Mouse (Mus musculus): ENCODE measurements around the gene Col23a1.
"Not testable (repeated sequence)": the region's sequence is repeated elsewhere in the genome, so short reads cannot be mapped to it uniquely, and the experiment has no call there.

Col23a1 gene

DNA sequence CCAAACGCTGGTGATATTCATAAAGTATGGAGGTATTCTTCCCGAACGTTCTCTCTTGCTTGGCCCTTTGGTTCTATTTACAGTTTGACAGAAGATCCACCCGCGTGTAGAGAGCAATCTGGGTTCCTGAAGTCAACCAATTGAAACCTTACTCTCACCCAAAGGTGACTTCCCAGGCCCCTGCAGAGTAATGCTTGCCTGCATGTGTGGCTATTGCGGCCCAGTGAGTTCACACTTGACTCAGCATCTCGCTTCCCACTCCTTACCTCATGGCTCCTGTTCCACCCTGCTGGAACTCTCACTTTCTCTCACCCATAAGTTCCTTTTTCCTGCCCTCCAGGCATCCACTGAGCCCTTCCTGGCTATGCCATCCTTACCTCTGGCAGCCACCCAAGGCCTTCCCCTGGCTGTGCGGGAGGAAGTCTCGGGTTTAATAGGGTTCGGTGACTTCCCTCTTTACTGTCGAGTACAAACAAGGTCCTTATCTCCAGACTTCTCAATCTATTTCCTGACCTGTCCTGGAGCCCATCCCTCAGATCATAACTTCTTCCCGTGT is 38.7 kb downstream of the Col23a1 start:
- DNase-seq (ENCODE audit: low read depth): no peak

DNA sequence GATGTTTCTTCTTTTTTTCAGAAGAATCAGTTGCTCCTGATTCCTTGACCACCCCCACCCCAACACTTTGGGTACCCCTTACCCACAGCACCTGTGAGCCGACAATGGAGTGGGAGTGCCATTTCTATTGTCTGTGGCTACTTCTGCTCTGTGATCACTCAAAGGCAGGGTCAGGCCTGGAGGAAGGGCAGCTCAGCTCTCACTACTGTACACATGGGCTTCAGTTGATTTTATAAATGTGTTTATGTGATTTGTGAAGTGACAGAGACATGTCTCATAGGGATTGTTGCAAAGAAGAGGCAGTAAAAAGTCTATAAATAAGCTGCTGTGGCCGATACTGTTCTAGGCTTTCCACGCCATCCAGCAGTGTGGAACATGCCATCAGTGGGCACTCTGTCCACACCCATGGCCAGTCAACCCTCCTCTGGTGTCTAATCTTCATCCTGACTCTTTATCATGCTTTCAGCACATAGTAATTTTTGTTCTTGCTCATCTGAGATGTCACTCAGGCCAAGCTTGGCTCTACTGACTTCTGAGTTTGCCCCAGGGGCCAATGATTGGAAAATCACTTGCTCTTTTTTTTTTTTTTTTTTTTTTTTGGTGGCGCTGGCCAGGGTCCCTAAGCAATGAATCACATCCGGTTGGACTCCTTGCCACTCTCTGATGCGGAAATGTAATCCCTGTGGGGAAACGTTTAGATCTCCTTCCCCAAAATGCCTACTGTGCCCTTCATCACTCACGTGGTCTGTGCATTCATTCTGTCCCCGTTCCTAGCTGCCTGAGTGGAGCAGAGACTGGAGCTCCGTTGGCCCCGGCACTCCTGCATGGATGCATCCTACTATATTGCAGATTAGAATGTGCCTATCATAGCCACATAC is 40.4 kb downstream of the Col23a1 start:
- DNase-seq (ENCODE audit: low read depth): no peak

DNA sequence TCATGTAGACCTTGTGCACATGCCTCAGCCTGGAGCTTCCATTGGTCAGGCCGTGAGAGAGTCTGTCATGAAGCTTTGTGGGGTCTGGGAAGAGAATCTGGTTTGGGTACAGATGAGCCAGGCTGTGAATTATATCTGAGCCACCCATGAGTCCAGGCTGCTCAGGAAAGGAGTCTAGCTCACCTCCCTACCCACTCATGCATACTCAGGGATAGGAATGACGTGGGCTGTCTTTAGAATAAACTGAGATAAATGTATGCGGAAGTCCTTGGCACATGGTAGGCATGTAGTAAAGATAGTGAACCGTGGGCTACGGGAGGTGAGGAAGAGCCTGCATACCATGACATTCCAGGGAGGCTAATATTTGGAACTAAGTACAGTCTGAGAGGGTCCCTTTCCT is 44.3 kb downstream of the Col23a1 start:
- DNase-seq (ENCODE audit: low read depth): no peak

DNA sequence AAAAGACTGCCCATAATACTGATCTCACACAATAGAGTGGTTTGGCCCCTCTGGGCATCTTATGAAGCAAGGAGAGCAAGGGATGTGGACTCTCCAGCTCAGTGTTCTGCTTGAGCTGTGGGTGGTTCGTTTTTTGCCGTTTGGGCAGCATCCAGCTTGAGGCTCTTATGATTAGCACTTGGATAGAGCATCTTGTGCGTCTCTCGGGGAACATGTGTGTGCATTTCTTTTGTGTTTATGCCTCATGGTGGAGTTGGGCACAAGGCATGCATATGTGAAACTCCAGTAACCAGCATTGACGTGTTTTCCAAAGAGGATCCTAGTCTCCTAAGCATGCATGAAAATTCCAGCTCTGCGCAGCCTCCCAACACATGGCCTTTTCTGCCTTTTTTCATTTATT is 47.9 kb downstream of the Col23a1 start:
- no peak for DNase-seq (ENCODE audit: low read depth)

DNA sequence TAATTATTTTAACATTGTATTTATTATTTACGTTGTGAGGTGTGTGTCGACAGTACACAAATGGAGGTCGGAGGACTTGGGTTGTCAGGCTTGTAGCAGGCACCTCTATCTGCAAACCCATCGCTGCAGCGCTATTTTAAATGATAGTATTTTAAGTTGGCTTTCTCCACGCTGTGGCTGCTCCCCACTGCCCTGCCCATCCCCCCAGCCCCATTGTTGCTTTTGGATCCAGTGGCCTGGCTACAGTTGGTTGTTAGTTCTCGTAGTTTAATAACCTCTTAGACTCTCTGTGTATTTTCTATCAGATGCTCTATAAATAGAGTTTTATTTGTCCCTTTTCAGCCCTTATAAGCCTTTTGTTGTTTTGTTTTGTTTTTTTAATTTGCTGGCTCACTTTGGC is 48.7 kb downstream of the Col23a1 start:
- DNase-seq (ENCODE audit: low read depth): no peak

DNA sequence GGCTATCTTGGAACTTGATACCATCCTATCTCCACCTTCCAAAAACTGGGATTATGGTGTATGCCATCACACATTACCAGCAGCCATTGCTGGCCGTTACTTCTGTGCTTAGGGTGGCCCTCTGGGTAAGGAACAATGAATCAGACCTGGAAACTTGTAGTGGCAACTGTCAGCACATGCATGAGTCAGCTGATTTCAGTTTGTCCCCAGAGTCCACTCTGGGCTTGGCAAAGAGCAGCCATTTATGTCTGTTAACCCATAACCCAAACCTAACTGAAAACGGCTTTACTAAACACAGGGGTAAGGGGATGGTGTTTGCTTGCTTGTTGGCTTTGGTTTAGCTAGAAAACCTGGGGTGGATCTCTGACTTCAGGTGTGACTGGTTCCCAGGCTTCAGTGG is 51.4 kb downstream of the Col23a1 start:
- no peak for DNase-seq (ENCODE audit: low read depth)

DNA sequence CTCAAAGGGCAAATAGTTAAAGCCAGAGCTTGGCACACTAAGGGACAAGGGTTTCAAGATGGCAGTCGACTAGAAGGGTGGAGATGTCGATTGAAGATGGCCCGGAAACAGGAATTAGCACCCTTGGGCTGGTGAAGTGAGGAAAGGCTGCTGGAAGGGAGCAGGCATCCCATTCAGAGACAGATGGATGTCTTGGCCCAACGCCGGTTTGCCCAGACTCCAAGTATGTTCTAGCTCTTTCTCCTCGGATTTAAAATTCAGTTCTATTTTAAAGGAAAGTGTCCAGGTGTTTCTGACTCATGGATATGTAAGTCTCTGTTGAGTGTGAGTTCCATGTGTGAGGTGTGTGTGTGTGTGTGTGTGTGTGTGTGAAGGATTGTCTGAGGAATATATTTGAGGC is 53.1 kb downstream of the Col23a1 start:
- DNase-seq (ENCODE audit: low read depth): no peak

DNA sequence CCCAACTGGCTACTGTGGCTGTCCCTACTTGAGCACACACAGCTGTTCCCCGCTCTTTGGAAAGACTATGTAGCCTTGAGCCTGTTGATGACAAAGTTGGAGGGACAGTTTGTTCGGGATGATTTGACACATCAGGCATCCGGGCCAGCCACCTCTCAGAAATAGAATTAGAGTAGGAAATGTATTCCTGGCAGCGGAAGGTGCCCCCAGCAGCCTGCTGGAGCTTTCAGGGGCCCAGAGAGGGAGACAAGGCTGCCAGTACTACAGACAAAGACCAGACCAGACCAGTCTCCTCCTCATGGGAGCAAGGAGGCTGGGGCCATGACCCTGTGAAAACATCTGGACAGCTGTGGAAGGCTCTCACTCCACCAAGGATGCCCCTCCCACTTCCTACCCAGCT is 53.6 kb downstream of the Col23a1 start:
- DNase-seq (ENCODE audit: low read depth): no peak

DNA sequence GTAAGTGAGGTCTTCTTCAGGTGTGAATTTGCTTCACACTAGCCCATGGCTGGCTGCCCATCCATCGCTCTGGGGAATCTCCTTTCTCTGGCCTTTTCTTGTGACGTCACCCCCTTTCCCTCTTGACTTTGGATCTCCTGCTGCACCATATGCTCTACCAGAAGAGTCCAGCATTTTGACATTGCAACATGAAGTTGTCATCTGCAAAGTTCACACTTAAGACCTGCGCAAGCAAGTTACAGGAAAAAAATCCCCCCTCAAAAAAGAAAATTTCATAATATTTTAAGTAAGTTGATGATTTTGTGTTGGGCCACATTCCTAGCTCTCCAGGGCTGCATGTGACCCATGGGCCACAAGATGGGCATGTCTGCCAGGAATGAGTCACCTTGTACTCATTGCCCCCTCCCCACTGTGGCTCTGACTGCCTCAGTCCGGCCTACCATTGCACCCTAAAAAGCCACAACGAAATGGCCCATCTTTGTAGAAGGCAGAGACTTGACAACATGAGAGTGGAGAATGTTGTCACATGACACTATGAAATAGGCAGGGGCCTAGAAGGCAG is 54.1 kb downstream of the Col23a1 start:
- DNase-seq (ENCODE audit: low read depth): no peak

DNA sequence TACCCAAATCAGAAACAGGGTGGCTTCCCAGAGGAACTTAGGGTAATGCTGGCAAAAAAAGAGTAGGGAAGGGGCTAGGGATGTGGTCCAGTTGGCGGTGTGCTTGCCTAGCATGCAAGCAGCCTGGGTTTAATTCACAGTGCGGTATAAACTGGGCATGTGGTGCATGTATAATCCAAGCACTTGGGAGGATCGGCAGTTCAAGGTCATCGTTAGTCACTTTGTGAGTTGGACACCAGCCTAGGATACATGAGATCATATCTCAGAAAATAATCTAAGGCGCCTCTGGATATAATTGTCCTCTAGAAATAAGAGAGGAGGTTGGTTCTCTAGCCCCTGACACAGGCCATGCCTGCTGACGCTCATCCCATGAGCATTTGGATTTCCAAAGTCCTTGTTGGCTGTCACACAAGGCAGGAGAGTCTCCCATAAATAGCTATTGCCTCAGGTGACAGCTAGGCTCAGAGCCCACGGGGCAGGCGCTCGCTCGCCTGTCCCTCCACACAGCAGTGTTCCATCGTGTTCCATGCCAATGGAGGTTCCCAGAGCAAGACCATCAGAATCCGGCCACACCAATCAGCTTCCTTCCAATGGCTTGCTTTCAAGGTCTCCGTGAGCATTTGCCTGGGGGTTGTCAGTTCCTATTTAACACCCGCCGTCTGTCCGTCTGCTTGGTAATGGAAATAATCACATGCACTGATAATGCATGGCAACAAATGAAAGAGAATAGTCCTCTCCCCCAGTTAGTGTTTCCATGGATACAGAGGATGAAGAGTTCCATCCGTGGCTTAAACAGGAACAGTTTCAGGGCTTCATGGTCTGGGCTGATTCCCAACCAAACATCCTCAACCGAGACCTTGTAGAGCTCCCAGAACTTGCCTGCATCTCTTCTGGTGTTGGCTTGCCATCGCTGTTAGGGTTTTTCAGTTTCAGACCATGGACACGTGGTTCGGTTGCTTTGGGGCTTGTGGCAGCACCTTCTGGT is 56.1 kb downstream of the Col23a1 start:
- no peak for DNase-seq (ENCODE audit: low read depth)

DNA sequence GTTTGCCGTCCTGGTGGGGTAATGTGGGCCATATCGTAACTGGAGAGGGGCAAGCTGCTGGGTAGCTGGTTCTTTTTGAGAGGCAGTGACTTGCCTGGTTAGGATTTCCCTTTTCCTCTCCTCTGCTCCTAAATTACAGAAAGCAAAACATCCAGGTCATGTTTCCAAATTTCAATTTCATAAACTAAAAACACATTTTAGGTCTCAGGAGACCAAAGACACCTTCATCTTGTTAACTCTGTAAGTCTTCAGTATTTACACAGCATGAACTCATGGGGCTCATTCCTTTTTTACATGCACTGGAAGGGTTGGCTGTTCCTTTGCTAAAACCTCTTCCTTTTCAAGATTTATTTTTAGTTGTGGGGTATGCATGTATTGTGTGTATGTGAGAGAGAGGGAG is 58.0 kb downstream of the Col23a1 start:
- no peak for DNase-seq (ENCODE audit: low read depth)

DNA sequence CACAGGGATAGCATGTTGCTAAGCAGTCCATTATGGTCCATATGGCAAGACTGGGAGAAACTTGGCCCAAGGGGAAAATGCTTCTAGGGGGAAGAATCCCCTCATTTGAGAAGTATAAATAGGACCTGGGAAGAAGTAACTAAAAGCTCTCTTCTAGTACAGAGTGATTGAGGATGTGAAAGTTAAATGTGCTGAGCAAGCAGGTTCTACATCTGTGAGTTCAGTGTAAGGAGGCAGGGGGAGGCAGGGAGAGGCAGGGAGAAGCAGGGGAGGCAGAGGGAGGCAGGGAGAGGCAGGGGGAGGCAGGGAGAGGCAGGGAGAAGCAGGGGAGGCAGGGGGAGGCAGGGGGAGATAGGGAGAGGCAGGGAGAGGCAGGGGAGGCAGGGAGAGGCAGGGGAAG is 59.9 kb downstream of the Col23a1 start:
- no peak for DNase-seq (ENCODE audit: low read depth)

DNA sequence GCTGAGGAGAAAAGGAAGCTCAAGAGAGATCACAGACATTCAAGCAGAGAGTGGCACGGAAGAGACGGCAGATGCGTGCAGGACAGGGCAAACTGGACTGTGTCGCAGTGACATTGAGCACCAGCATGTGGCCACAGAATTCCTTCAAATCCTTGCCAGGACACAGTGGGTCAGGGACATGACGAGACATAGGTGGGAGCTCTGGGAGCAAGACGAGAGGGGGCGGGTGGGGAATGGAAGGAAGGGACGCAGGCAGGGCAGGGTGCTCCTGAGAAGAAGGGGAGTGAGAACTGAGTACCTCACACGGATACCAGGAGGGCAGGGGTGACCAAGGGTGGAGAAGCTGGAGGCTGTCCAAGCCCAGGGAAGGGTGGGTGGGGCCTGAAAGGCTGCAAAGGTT is 61.4 kb downstream of the Col23a1 start:
- no peak for DNase-seq (ENCODE audit: low read depth)

DNA sequence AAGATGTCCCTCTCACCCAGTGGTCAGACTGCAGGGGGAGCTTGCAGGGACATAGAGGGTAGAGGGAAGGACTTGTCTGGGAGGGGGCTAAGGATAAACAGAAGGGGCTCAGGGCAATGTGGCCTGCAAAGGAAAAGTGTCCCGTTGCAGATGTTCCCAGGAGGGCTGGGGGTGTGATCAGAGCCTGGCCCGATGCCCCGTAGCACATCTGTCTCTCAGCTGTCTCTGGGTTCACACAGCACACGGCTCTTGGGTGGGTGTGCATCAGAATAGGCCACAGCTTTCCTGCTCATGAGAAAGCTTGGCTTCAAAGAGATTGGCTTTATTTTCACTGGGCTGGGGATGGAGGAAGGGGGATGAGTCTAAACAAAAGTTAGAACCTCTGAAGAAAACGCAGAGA is 62.1 kb downstream of the Col23a1 start:
- DNase-seq (ENCODE audit: low read depth): no peak

DNA sequence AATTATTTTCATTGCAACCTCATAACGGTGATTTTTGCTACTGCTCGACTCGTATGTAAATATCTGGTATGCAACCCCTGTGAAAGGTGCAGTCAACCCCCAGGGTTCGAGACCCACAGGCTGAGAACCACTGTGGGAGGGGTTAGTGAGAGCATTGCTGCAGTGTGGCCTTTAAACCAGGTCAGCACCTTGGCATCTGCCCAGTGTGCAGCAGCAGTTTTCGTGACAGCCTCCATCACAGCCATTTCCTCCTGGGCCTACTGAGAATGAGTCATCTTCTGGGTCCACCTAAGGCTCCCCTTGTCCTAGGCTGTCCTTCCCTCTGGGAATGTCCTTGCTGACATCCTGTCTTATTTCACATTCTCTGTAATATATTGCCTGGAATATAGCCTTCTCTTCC is 64.0 kb downstream of the Col23a1 start:
- DNase-seq (ENCODE audit: low read depth): no peak

DNA sequence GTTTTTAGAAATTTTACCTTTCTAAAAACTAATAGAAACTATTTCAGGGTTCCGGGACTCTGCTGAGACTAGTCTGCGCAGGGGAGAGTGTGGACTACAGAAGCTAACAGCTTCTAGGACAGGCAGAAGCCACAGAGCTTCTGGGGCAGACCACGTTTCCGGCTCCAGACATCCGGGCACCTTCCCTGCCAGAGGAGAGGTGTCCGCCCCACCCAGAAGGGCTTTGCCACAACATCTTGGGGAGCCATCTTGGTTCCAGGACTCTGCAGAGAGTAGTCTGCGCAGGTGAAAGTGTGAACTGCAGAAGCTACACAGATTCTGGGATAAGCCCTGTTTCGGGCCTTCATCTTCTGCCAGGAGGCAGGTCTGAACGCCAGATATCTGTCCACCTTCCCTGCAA is 69.3 kb downstream of the Col23a1 start:
- DNase-seq (ENCODE audit: low read depth): not testable (repeated sequence)

DNA sequence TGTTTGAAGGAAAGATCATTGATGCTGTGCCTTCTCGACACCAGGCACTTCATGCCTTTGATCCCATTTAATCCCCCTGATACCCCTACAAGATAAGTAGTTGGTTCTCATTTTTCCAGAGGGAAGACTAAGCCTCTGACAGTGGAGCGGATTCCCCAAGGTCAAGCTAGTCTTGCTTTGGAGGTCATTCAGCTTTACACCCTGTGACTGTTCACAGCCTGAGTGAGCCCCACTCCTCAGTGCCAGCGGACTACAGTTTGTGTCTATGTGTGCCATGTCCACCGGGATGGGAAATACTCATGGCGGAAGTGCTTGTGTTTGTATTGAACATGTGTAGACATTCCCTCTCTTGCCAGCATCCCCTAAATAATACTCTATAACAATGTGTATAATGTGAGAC is 74.6 kb downstream of the Col23a1 start:
- DNase-seq (ENCODE audit: low read depth): no peak

DNA sequence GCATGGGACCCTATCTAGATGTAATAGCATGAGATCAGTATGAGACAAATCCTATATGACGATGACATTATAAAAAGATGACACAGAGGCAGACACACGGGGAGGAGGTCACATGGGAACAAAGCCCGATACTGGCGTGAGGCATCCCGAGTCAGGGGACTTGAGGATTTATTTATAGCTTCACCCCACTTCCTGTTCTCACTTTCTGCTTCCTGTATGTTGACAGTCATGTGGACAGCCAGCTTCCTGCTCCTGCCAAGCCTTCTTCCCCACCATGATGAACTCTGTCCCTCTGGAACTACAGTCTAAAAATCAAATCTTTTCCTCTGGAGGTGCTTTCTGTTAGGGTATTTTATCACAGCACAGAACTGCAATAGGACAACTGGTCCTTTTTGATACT is 77.6 kb downstream of the Col23a1 start:
- DNase-seq (ENCODE audit: low read depth): no peak

DNA sequence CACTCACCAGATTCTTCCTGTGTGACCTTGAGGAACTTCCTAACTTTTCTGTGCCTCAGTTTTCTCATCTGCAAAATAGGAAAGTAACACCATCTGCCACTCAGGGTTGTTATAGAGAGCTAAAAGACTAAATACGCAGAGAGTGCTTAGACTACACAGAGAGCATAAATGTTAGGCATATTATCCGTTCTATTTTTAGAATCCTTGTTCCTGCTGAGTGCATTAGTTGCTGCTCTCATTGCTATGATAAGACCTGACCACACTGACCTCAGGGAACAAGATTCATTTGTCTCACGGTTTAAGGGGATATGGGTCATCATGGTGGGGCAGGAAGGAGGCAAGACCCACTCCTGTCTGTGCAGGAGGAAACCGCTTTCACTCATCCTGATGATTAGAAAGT is 80.6 kb downstream of the Col23a1 start:
- no peak for DNase-seq (ENCODE audit: low read depth)

DNA sequence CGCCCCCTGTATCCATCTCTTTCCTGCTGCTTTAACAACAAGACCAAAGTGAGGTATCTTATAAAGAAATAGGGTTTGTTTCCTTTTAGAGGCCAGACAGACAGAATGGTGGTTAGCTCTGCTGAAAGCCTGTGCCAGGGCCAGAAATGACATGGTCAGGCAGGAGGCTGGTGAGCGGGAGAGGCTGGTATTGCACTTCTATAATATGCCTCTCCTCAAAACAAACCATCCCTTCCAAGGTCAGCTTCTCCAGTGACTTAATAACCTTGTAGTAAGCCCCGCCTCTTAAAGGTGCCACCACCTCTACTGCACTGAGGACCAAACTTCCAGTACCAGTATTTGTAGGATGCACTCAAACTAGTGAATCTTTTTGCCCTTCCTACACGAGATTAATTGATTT is 81.6 kb downstream of the Col23a1 start:
- DNase-seq (ENCODE audit: low read depth): no peak

DNA sequence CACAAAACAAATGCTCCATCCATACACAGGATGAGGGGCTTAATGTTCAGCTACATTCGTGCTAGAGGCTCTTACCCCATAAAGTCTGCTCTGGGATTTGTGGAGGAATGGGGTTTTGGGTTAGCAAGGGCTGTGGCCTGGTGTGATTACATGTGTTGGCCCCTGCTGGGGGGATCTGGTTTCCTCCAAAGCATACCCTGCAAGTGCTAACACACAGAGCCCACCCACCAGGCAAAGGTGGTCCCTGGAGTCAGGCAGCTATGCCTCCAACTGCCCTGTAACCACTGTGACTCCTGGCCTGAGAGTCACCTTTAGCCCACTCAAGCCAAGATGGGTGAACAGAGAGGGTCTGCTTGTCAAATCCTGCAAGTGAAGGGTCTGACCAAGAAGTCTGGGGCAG is 82.2 kb downstream of the Col23a1 start:
- no peak for DNase-seq (ENCODE audit: low read depth)

DNA sequence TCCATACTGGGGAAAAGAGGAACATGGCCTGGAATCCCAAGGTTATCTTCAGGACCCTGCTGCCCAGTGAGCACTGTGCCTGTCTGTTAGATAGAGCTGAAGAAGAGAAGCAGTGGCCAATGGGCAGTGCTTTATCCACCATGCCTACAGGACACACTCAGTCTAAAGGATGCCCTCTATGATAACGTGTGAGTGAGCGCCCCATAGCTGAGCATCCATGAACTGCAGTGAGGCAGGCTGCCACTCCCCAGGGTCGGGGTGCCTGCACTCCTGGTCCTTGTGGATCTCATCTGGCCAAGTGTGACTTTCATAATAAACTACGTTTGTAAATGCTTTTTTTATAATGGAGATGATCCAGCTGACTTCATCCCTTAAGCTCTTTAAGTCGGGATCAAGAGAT is 87.5 kb downstream of the Col23a1 start:
- DNase-seq (ENCODE audit: low read depth): no peak
